Mouse (Mus musculus) spleen, adult 2 months (tissue): ENCODE measurements around the gene Ccdc157.

Experiments used
- CTCF ChIP-seq: fragments of 200-500 bp; IDR thresholded peaks from 2 replicates; pipeline ENCODE4 v1.5.1; 2011; ENCODE audit warnings: mild to moderate bottlenecking, inconsistent platforms; ENCODE audit not compliant: insufficient read depth, insufficient read length, insufficient replicate concordance; ENCODE audit errors: extremely low read depth
- POLR2A ChIP-seq: fragments of 200-500 bp; IDR thresholded peaks from 2 replicates; pipeline ENCODE4 v1.6.1; 2011; ENCODE audit warnings: low read depth, low read length, inconsistent platforms

- no peak for TF ChIP-seq POLR2A
- no peak for TF ChIP-seq CTCF
These were observed 47.2 kb downstream of the Ccdc157 start for GRCm38 (mm10) chr11:4112861-4113260.
